Mouse (Mus musculus): Measurements from ENCODE around the gene Fkbp1a. TPM values are rescaled to one million over a fixed set of nuclear protein-coding genes. Genes with fewer than 3 reads are reported as not detected.

Fkbp1a gene
- polyA plus RNA-seq, 1 experiment from 2014 or later: 587 TPM

- H3K36me3 ChIP-seq: peaks cover 44% of the 10 kb centered on the region
- no peak for ATAC-seq (replicated peaks)
Observed at GRCm38 (mm10) chr2:151564006-151564405, 21.7 kb downstream of the Fkbp1a start.

DNA sequence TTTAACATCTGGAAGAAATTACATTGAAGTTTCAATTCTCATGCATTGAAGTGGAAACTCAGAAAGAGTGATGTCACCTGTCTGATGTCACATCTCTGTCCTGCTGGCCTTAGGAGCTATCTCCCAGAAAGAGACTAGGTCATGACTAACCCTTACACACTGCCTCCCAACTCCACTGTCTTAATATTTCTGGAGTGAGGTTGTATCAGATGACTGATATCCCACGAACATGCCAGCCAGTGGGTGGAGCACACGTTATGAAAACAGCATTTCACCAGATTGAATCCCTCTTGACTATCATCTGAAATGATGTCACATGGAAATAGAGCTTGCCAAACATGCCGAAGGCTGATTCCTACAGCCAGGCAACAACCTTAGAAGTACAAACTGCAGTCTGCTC, 22.7 kb downstream of the Fkbp1a start:
- Histone ChIP-seq H3K4me2 (replicated peaks) (no peak overlapping the region), H3K9me3 (no peaks in the 10 kb centered on the region), H3K4me3 (no peak overlapping the region), H3K4me1 (no peaks in the 10 kb centered on the region), H3K36me3 (peaks cover 34% of the 10 kb centered on the region), H3K27ac (replicated peaks) (no peak overlapping the region), H3K9ac (replicated peaks) (no peak overlapping the region), H3K27me3 (no peaks in the 10 kb centered on the region)
- 77% methylated on average over 3 of the region's 3 CpGs for WGBS
- ATAC-seq (replicated peaks): no peak

More at GRCm38 (mm10) chr2:151564006-151564405, 21.7 kb downstream of the Fkbp1a start:
- Histone ChIP-seq H3K9me3 (no peaks in the 10 kb centered on the region), H3K4me1 (no peaks in the 10 kb centered on the region), H3K9ac (replicated peaks) (no peak overlapping the region), H3K4me2 (replicated peaks) (no peak overlapping the region), H3K27me3 (no peaks in the 10 kb centered on the region), H3K4me3 (no peak overlapping the region), H3K27ac (replicated peaks) (no peak overlapping the region)
- 87% methylated on average over 1 of the region's 1 CpGs for WGBS

- WGBS: 89% methylated on average over 6 of the region's 6 CpGs
- H3K9me3 ChIP-seq: no peaks in the 10 kb centered on the region
- no peak for ATAC-seq (replicated peaks)
Observed at GRCm38 (mm10) chr2:151566856-151567255, 24.6 kb downstream of the Fkbp1a start.

GRCm38 (mm10) chr2:151569452-151569851, 27.2 kb downstream of the Fkbp1a start:
- Histone ChIP-seq H3K9me3 (no peaks in the 10 kb centered on the region), H3K4me3 (no peak overlapping the region), H3K36me3 (peaks cover 4% of the 10 kb centered on the region; the same call in 1 of the 2 replicates), H3K27ac (replicated peaks) (no peak overlapping the region), H3K27me3 (no peaks in the 10 kb centered on the region), H3K9ac (replicated peaks) (no peak overlapping the region), H3K4me1 (no peaks in the 10 kb centered on the region), H3K4me2 (replicated peaks) (no peak overlapping the region)
- WGBS: 80% methylated on average over 2 of the region's 2 CpGs
- ATAC-seq (replicated peaks): no peak

More at GRCm38 (mm10) chr2:151566856-151567255, 24.6 kb downstream of the Fkbp1a start:
- H3K27me3 ChIP-seq: no peaks in the 10 kb centered on the region
- H3K9ac ChIP-seq (replicated peaks): no peak overlapping the region
- peaks cover 17% of the 10 kb centered on the region for H3K36me3 ChIP-seq
- no peak overlapping the region for H3K4me3 ChIP-seq
- H3K4me1 ChIP-seq: no peaks in the 10 kb centered on the region
- H3K27ac ChIP-seq (replicated peaks): no peak overlapping the region
- no peak overlapping the region for H3K4me2 ChIP-seq (replicated peaks)

GRCm38 (mm10) chr2:151571873-151572700, 29.8 kb downstream of the Fkbp1a start, which contains the start of gene Sdcbp2:
Gene Sdcbp2 (plus strand): TSS chr2:151572622.
- no peak for ATAC-seq (replicated peaks)
- no peaks in the 10 kb centered on the region for H3K36me3 ChIP-seq

GRCm38 (mm10) chr2:151573667-151574066, 31.4 kb downstream of the Fkbp1a start:
- no peak for ATAC-seq (replicated peaks)
- Histone ChIP-seq H3K4me1 (peaks cover 14% of the 10 kb centered on the region), H3K4me2 (replicated peaks) (no peak overlapping the region), H3K9ac (replicated peaks) (no peak overlapping the region), H3K4me3 (no peak overlapping the region), H3K27me3 (no peaks in the 10 kb centered on the region), H3K36me3 (no peaks in the 10 kb centered on the region), H3K27ac (replicated peaks) (no peak overlapping the region), H3K9me3 (no peaks in the 10 kb centered on the region)
- 74% methylated on average over 3 of the region's 3 CpGs for WGBS

More at GRCm38 (mm10) chr2:151571873-151572700, 29.8 kb downstream of the Fkbp1a start, which contains the start of gene Sdcbp2:
- Histone ChIP-seq H3K27me3 (no peaks in the 10 kb centered on the region), H3K4me3 (no peak within 1 kb of the TSS), H3K4me2 (replicated peaks) (no peak within 1 kb of the TSS), H3K27ac (replicated peaks) (no peak within 1 kb of the TSS), H3K9me3 (no peaks in the 10 kb centered on the region), H3K4me1 (peaks cover 14% of the 10 kb centered on the region), H3K9ac (replicated peaks) (no peak within 1 kb of the TSS)
- WGBS: 76% methylated on average over 17 of the region's 17 CpGs

DNA sequence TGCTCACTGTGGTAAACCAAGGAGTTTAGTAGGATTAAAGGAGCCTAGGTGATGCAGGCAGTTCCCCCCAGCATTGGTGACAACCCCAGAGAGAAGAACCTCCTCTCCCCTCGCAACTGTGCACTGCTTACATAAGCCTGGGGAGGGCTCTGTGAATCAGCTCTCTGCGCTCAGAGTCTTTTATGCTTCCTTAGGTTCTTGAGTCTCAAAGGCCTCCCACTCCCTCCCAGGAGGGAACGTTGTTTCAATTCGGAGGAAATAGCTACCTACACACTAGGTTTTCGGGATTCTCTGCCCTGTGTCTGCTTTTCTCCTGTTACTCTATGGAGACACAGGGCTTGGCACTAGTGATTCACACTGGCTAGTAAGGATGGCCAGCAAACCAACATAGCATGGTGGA, 32.3 kb downstream of the Fkbp1a start:
- 64% methylated on average over 5 of the region's 5 CpGs for WGBS
- no peak for ATAC-seq (replicated peaks)
- H3K9me3 ChIP-seq: no peaks in the 10 kb centered on the region
- H3K4me3 ChIP-seq: no peak overlapping the region
- H3K27me3 ChIP-seq: no peaks in the 10 kb centered on the region
- no peak overlapping the region for H3K9ac ChIP-seq (replicated peaks)
- H3K4me1 ChIP-seq: peaks cover 14% of the 10 kb centered on the region
- no peak overlapping the region for H3K27ac ChIP-seq (replicated peaks)
- H3K36me3 ChIP-seq: no peaks in the 10 kb centered on the region
- no peak overlapping the region for H3K4me2 ChIP-seq (replicated peaks)

DNA sequence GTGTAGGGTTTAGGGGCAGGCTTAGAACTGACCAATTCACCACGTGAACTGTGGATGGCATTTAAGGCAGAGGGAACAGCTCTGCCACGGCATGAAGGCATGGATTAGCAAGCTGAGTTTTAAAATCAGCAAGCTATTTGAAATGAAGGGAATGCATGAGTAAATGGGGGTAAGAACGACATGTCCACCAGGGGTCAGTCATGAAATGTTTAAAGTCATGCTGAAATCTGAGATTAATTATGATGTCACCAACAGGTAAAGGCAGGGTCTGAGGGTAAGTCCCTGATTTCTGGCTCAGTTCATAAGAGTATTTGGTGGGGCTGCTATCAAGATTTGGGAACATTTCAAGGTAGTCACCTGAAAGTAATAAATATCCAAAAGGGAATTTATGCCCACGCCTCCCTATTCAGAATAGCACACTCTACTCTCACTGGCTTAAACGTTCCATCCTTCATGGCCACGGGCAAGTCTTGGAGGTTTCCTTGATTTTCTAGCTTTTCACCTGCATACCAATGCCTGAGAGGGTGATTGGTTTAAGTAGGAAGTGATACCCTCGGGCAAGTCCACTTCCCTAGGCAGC, 32.9 kb downstream of the Fkbp1a start:
- Histone ChIP-seq H3K36me3 (no peaks in the 10 kb centered on the region), H3K4me2 (replicated peaks) (peak overlapping the region; percentile 88), H3K9ac (replicated peaks) (peak overlapping the region; percentile 72), H3K4me1 (peaks cover 14% of the 10 kb centered on the region), H3K27ac (replicated peaks) (peak overlapping the region; percentile 92), H3K4me3 (peak overlapping the region; percentile 50), H3K9me3 (no peaks in the 10 kb centered on the region), H3K27me3 (no peaks in the 10 kb centered on the region)
- 20% methylated on average over 7 of the region's 7 CpGs for WGBS
- ATAC-seq (replicated peaks): no peak

DNA sequence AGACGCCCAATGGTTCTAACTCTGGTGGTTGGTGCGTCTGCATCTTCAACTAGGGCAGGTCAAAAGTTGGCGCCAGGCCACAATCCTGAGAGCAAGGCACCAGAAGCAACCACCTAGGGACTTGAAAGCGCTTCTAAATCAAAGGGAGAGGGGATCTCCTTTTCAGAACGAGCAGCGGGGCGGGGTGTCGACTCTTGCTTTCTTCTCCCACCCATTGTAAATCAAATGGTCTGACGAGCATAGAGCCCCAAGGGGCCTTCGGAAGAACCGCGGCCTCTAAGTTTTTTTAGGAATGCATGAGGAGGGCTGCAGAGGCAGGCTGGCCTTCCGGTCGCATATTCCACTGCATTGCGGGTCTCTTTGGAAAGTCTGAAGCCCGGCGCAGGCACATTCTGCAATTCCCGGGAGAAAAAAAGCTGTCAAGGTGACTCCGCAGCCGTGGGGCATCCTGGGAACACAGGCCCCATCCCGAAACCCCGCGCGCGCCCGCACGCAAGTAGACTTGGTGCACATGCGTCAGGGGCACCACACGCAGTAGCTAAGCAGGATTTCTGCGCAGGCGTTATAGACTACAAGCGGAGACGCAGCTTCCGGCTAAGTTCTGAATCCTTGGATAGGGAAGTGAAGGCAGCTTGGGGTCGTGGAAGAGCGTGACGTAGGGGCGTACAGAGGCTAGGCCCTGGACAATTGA, 33.6 kb downstream of the Fkbp1a start:
- peak; percentile 98 for ATAC-seq (replicated peaks)
- WGBS: 1% methylated on average over 38 of the region's 38 CpGs

DNA sequence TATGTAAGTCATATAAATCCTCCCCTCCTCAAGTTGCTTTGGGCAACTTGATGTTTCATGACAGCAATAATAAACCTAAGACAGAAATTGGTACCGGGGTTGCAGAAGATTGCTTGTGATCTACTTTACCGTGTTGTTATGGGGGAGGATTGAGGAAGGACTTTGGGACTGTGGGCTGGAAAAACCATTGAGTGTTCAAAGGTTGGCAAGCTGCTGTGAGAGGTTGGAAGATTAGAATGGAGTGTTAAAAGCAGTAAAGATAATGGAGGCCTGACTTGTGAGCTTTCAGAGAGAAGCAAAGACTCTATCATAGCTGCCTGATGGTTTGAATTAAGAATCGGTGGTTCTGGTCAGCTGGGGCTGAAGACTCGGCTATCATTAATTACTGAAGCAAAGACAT, 36.9 kb downstream of the Fkbp1a start:
- H3K4me3 ChIP-seq: no peak overlapping the region
- H3K27ac ChIP-seq (replicated peaks): no peak overlapping the region
- WGBS: 80% methylated on average over 4 of the region's 4 CpGs
- no peaks in the 10 kb centered on the region for H3K27me3 ChIP-seq
- H3K9me3 ChIP-seq: no peaks in the 10 kb centered on the region
- no peak overlapping the region for H3K4me2 ChIP-seq (replicated peaks)
- ATAC-seq (replicated peaks): no peak
- peaks cover 14% of the 10 kb centered on the region for H3K4me1 ChIP-seq
- no peaks in the 10 kb centered on the region for H3K36me3 ChIP-seq
- H3K9ac ChIP-seq (replicated peaks): no peak overlapping the region

More for the DNA sequence above, 33.6 kb downstream of the Fkbp1a start:
- Histone ChIP-seq H3K27me3 (no peaks in the 10 kb centered on the region), H3K4me3 (peak overlapping the region; percentile 50), H3K9ac (replicated peaks) (peak overlapping the region; percentile 72), H3K4me1 (peaks cover 14% of the 10 kb centered on the region), H3K36me3 (no peaks in the 10 kb centered on the region), H3K9me3 (no peaks in the 10 kb centered on the region), H3K4me2 (replicated peaks) (peak overlapping the region; percentile 88), H3K27ac (replicated peaks) (peak overlapping the region; percentile 92)

GRCm38 (mm10) chr2:151580945-151581344, 38.7 kb downstream of the Fkbp1a start:
- Histone ChIP-seq H3K9me3 (no peaks in the 10 kb centered on the region), H3K27ac (replicated peaks) (no peak overlapping the region), H3K27me3 (no peaks in the 10 kb centered on the region), H3K4me1 (peaks cover 7% of the 10 kb centered on the region), H3K36me3 (no peaks in the 10 kb centered on the region), H3K4me2 (replicated peaks) (no peak overlapping the region), H3K9ac (replicated peaks) (no peak overlapping the region), H3K4me3 (no peak overlapping the region)
- ATAC-seq (replicated peaks): no peak
- WGBS: 6% methylated on average over 1 of the region's 1 CpGs

- ATAC-seq (replicated peaks): no peak
- WGBS: 58% methylated on average over 3 of the region's 3 CpGs
- no peaks in the 10 kb centered on the region for H3K36me3 ChIP-seq
- H3K4me3 ChIP-seq: no peak overlapping the region
- H3K4me2 ChIP-seq (replicated peaks): no peak overlapping the region
- no peaks in the 10 kb centered on the region for H3K9me3 ChIP-seq
- no peaks in the 10 kb centered on the region for H3K4me1 ChIP-seq
- no peak overlapping the region for H3K9ac ChIP-seq (replicated peaks)
- H3K27ac ChIP-seq (replicated peaks): no peak overlapping the region
- H3K27me3 ChIP-seq: no peaks in the 10 kb centered on the region
Observed at GRCm38 (mm10) chr2:151585934-151586333, 43.7 kb downstream of the Fkbp1a start.

All from forebrain, embryonic 15.5 days (tissue).